Mouse (Mus musculus): ENCODE measurements around the gene Atf7. TPM values are rescaled to one million over a fixed set of nuclear protein-coding genes. Genes with fewer than 3 reads are reported as not detected.
"Not testable (repeated sequence)": the region's sequence is repeated elsewhere in the genome, so short reads cannot be mapped to it uniquely, and the experiment has no call there.

Atf7 gene
- total RNA-seq (2021), result 10 to 100 TPM; 42.7 to 50.3 TPM
- long read RNA-seq, experiment 1, partial matches to known transcripts, result 0 of 4 reads
- long read RNA-seq, experiment 1, other reads (novel, unspliced or antisense), result 2 of 4 reads
- long read RNA-seq, experiment 2, full-length matches to known transcripts, result 5 of 8 reads
- long read RNA-seq, experiment 2, partial matches to known transcripts, result 1 of 8 reads
- long read RNA-seq, experiment 2, other reads (novel, unspliced or antisense), result 2 of 8 reads

DNA sequence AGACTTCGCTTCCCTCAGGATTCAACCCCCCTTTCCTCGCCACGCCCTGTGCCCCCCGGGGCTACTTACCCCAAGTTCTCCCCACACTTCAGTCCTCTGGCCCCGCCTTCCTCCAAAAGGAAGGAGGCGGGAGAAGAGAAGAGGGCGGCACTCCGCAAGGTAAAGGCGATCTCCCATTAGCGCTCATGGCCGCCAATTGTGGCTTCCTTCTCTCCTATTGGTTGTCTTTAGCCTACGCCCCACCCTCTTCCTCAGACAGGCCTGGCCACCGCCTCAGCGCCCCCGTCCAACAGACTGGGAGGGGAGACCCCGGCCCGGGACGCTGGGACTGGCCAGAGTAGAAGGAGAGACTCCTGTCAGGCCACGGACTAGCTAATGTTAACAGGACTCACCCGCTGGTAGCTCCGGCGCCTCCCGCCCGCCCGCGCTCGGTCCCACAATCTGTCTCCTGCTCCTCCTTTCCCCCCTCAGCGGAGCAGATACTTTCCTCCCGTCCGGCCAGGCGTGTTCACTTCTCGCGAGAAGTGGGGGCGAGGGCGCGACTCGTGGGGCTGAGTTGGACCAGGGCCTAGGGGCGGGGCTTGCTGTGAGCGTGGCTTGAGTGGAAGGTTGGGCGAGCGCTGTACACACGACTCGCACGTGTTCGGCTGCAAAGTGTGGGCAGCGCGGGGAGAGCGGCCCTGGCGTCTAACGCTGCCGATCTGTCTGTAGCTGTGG lies at the start of gene Atf7, which contains the start of gene Gm28047:
Atf7 (minus strand) TSS at position 495 of the 717 bp plus-strand sequence.
Gm28047 (minus strand) TSS at position 98 of the 717 bp plus-strand sequence.
- intact Hi-C loops (cut with DNase I), result loop anchor here (5.0 kb wide), 1 partner anchor 42 kb away; no protein-coding TSS in a partner anchor
- DNase-seq, result peak; percentile 100

DNA sequence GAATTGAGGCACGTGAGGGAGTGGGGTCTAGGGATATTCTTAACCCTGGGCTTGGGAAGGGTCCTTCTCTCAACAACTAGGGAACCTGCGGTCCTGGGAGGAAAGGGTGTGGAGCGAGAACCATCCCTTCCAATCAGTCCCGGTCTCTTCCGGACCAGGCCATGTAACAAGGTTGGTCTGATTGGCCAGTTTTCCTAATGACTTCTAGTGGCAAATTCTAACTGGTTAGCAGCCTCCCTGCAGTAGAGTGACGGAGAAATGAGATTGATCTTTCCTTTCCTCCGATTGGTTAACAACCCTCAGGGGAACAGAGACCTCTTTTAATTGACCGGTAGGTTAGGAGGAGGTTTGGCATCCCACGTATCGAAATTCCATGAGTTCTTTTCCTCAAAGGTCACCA lies 48.3 kb upstream of the Atf7 start:
- intact Hi-C loops (cut with DNase I), result no loop called here
- peak; percentile 32 for DNase-seq

DNA sequence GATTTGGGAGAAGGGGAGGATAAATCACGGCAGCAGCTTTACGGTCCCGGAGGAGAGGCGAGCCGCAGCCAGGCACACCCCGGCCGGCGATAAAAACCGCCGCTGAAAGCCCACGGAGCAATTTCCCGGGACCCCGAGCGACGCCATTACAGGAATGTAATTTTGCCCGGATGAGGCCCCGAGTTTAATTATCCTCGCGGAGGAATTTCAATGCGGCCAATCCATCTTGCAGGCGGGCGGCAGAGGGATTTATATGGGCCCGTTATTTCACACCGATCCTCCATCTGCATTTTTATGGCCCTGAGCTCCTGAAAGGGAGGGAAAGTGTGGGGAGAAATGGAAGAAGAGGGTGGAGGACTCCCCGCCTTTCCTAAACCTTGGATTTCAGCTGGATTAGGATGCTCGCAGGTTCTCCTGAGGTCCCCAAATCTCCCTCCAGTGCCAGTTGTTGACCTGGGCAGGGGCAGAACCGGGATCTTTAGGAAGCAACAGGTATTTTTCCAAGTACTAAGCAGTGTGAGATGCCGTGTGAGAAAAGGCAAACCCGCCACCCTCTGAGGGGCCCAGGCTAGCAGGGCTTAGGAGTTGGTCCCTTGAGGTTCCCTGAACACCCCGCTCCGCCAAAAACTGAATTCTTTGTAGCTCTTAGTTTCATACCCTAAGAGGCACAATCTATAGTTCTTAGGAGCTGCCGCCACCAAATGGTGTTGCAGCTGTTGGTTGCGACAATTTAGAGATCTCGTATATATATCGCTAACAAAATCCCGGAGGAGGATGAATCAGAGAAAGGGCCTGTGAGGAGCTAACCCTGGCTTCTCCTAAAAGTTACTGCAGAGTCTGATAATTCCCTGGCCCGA lies 47.2 kb upstream of the Atf7 start, which contains the start of gene Atp5g2:
Atp5g2 (minus strand) TSS at position 138 of the 857 bp plus-strand sequence.
- peak in 1 of 2 experiments; percentile 52 for DNase-seq
- intact Hi-C loops (cut with DNase I), result no loop called here

DNA sequence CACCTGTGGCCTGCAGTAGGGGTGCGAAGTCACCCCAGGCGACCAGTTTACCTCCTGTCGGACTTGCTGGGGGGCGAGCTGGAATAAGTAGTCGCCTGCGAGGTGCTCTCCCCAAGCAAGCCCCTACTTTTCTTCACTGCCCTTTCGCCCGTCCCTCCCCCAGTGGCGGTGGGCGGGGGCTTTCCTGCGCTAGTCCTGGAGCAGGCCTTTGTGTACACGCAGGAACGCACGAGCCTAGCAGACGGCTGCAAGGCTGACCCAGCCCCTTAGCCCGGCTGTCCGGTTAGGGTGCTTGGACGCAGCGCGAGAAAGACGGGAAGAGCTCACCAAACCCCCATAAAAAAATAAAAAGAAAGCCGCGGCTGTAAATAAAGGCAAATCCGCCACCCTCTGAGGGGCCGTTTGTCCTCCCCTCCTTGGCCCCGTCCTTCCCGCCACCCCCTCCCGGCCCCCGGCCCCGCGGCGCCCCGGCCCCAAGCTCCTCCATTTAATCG lies 46.5 kb upstream of the Atf7 start:
- intact Hi-C loops (cut with DNase I), result no loop called here
- DNase-seq, result peak; percentile 79 to 82

DNA sequence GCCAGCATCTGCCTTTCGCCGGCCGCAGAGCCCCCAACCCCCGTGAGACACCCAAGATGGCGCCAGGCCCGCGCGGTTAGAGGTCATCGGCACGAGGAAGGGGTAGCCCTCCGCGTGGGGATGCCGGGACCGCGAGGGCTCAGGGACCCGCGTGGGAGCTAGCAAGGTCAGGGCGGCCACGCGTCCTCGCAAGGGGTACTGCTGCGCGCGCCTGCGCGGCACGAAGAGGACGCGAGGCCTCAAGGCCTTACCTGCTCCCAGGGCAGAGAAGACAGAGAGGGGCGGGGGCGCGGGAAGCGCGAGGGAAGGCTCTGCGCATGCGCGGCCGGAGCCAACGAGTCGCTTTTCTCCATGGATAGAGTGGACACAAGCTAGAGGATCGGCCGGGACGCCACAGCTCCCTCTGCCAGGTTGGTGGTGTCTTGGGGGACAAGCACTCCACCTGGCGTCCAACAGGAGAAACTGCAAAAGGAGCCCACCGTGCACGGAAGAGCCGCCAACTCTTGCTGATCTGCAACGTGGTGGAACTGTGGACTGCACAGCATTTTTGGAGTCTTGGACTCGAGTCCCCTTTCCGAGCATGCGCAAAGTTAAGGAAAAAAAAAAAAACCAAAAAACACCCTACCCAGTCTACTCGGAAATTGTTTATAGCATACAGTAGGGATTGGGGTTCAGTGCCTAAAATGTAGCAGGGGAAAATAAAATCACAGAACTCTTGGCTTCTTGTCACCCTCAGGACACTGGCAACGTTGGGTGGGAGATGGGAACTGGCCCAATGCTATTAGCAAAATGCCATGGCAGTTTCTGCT lies 45.7 kb upstream of the Atf7 start:
- peak; percentile 96 to 97 for DNase-seq
- intact Hi-C loops (cut with DNase I), result no loop called here

DNA sequence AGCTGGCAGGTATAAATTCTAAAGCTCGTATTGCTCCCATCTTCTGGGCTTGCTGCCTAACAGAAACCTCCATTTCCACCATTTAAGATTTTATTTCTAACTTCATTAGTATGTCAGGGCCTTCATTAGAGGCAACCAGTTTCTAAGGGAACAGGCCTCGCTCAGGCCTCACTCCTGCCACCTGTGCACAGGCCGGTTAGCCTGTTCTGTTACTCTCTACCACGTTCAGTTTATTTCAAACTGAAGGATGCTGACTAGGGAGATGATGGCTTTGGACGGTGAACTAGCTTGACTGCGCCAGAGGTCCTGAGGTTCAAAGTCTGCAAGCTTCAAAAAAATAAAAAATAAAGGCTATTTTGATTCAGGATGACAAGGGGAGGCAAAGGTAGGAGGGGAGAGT lies 45.0 kb upstream of the Atf7 start:
- intact Hi-C loops (cut with DNase I), result no loop called here
- DNase-seq, result no peak

DNA sequence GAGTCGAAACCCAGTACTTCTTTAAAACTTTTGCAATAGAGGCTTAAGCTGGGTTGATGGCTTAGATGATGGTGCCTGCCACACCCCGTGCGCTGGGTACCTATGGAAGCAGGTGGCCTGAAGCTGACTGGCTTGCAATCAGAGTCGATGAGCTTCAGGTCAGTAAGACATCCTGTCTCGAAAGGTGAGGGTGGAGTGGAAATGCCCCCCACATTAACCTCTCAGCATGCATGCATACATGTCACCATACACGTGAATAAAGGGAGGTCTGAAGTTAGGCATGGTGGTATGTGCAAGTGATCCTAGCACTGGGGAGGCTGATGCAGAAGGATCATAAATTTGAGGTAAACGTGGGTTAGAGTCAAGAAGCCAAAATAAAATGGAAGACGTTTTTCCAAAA lies 44.3 kb upstream of the Atf7 start:
- no peak for DNase-seq
- intact Hi-C loops (cut with DNase I), result loop anchor here (5.0 kb wide), 3 partner anchors 42 to 207 kb away; partner anchors contain the start of genes Atf7 and Gm28047

DNA sequence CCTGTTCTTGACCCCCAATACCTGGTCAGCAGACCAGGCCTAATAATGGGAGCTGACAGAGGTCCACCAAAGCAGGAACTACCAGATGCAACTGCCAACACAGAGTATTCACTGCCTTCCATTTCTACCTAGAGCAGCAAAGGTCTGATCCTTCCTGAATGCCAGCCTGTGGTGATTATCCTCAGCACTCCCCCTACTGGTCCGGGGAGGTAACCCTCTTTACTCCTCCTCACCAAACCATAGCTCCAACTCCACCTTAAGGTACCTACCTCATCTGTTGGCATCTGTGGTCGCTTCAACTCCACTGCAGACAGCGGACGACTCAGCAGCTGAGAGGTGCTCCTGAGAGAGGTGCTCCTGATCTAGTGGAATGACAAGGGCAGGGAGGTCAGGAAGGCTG lies 40.2 kb upstream of the Atf7 start:
- intact Hi-C loops (cut with DNase I), result loop anchor here (5.0 kb wide), 3 partner anchors 38 to 203 kb away; partner anchors contain the start of genes Atf7 and Gm28047
- no peak for DNase-seq

DNA sequence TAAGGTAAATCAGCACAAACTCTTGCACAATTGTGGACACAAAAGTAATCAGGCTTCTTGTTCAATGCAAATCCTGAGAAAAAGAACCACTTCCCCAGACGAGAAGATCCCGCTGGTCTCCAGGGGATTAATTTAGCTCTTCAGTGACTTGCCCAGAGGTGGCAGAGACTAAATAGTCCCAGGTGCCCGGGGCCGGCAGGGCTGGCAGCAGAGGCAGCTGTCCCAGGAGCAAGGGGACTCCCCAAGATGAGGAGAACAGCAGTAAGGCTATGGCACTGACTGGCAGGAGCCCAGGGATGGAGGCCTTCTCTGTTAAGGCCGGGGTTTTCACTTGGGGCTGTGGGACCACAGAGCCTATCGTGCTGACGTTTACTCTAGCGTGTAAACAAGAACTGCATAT lies 38.6 kb upstream of the Atf7 start:
- DNase-seq, result no peak
- intact Hi-C loops (cut with DNase I), result no loop called here

DNA sequence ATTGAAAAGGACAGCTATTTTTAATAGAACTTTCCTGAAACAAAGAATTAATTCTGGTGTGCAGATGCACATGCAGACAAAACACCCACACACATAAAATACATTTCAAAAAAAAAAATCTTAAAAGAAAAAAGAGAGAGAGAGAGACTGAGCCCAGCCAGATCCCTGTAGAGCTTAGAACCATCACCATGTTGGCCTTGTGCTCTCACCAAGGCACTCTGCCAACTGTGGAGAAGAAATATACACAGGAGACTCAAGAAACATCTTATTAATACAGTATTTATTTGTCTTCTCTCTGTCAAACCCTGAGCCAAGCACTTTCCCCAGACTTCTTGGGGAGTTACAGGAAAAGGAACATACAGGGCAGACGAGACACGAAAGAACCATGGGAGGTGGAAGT lies 37.3 kb upstream of the Atf7 start:
- intact Hi-C loops (cut with DNase I), result not testable (repeated sequence)

DNA sequence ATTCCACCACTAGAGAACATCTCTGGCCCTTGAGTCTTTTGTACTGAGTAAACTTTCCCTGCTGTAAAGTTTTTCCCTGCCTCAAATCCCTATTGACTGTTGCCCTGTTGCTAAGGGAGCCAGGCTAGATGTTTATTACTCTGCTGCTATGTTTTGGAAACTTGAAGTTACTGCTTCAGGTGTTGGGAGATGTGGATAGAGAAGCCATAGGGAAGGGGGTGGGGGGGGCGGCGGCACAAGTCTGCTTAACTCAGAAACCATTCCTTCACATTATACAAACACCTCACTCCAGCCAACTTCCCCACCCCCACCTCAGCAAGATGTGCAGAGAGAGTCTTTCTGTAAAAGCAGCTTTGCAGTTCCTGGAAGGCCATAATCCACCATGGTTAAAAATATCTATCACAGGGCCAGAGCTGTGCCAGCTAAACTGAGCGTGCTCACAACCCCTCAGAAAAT lies 32.7 kb upstream of the Atf7 start:
- intact Hi-C loops (cut with DNase I), result no loop called here
- no peak for DNase-seq

More for the DNA sequence above, 37.3 kb upstream of the Atf7 start:
- DNase-seq, result not testable (repeated sequence)

DNA sequence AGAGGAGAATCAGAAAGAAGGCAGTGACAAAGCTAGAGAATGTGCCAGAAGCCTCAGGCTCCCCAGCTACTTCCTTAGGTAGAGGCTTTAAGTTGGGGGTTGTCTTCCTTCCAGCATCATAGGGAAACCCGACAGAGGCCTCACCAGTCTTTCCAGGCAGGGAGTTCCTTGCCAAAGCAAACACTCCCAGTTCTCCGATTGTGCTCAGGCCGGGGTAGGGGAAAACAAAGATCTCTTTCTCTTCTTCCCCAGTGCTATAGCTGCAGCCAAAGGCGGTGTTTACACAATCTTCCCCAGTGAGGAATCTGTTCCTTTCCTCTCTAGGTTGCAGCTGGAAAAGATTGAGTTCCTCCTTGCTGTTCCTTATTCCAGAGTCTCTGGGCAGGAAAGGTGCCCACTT lies 31.4 kb upstream of the Atf7 start:
- DNase-seq, result no peak
- intact Hi-C loops (cut with DNase I), result no loop called here

DNA sequence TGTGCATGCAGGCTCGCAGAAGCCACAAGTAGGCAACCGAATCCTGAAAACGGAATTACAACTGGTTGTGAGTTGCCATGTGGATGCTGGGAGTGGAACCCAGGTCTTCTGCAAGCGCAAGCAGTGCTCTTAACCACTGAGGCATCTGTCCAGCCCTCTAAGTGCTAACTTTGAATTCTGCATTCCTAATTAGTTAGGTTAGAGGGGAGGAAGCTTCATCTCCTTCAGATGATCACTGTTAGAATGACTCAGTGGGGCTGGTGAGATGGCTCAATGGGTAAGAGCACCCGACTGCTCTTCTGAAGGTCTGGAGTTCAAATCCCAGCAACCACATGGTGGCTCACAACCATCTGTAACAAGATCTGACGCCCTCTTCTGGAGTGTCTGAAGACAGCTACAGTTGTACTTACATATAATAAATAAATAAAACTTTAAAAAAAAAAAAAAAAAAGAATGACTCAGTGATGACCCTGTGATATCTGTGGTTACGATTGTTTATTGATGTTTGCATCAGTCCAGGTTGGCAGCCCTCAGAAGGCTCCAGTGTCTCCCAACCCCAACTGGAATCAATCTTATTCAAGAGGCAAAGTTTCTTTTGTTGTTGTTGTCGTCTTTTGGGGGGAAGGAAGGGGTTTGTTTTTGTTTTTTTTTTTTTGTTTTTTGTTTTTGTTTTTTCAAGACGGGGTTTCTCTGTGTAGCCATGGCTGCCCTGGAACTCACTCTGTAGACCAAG lies 26.8 kb upstream of the Atf7 start:
- DNase-seq; intact Hi-C loops (cut with DNase I): not testable (repeated sequence)

DNA sequence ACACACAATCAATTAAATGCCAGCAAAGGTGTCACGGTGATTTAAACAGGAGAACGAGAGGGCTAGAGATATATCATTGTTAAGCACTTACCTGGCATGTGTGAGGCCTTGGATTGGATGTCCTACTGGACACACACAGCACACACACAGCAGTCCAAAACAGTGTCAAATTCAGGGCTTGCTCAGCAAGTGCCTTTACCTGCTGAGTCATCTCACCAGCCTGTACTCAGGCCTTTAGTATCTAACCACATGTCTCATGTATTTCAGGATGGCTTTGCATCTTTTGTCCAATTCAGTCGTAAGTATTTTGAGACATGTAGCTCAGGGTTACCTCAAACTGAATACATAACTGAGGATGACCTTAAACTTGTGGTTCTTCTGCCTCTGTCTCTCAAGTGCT lies 25.8 kb upstream of the Atf7 start:
- intact Hi-C loops (cut with DNase I), result no loop called here
- DNase-seq, result no peak

DNA sequence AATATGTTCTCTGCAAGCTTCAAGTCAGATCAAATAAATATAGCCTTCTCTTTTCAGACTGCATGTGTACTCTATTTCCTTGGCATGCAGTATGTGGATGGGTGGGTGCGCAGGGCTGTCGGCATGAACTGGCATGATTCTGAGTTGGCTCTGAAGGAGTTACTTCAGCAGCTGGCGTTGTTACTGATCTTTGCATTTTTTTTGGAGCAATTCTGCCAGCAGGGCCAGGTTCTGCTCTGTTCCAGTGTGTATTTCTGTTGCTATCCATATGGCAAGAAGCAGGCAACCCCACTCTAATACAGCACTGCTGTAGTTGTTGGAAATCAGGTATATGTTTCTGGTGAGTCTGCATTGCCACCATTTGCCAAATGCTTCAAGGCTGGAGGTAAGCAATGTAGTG lies 10.6 kb upstream of the Atf7 start:
- no peak for DNase-seq
- intact Hi-C loops (cut with DNase I), result no loop called here

DNA sequence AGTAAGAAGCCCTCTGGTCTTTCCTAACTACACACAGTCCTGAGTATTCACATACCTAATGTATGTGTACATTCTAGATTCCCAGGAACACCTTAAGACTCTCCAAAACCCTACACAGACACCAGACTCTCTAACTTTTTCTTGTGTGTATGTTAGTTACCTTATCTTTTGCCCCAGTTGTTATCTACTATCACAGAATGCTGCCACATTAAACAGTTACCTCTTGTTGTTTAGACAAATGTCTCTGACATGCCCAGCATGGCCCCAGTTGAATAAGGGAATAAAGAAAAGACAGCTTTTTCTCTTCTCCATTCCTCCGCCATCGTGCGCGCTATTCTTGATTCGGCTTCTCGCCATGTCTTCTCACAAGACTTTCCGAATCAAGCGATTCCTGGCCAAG lies 9.4 kb upstream of the Atf7 start:
- DNase-seq, result no peak
- intact Hi-C loops (cut with DNase I), result no loop called here

DNA sequence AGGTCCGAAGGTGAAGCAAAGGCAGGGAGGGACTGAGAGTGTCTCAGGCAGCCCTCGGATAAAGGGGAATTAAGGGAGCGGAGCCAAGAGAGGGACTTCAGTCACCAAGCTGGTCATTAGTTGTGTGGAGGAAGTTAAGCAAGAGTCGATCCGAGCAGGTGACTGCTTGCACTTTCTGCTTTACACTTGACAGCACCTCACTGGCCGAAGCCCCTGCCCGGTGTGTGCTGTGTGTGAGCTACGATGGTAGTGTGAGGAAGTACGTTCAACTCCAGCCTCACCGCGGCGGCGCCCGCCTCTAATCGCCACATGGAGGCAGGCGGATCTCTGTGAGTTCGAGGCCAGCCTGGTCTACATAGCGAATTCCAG lies 407 bp upstream of the Atf7 start:
- peak in 1 of 2 experiments; percentile 27 for DNase-seq
- intact Hi-C loops (cut with DNase I), result loop anchor here (5.0 kb wide), 1 partner anchor 42 kb away; no protein-coding TSS in a partner anchor

DNA sequence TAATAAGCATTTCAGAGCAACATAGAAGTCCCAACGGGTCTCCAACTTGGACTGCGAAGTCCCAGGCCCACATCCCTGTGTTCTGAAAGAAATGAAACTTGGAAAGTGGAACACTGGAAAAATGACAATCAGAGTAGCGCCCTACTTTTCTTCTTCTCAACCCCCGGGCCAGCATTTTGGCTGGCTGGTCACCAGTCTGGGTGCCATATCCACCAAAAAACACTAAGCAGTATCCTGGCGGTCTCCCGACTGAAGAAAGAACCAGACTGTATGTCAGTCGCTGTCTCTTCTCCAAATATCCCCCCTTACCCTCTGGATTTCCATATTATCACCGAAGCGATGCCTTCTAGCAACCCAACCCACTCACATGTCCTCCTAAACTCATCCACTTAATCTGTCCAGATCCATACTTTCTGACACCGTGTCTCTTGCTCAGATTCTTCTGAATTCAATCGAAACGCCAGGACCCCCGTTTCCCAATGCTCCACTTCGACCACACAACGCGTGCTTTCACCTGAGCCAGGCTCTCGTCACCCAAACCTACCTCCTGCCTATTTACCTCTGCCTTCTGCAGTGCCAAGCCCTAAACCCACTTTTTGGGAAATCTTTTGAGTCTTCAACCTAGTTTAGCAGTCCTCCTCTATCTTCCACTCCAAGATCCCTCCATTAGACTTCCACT lies 834 bp downstream of the Atf7 start:
- DNase-seq, result peak in 1 of 2 experiments; percentile 18
- intact Hi-C loops (cut with DNase I), result no loop called here
